9 mouse cellular contexts compared by ENCODE assay signal in genomic region chr7:46181590-46181989, GRCm38 (mm10). TPM values are rescaled to one million over a fixed set of nuclear protein-coding genes. Genes with fewer than 3 reads are reported as not detected.
A peak's percentile ranks its signal among the peaks of the same experiment; 100 is the strongest.
DNase-seq lines count a peak whose midpoint lies in the region; ATAC-seq and TF ChIP-seq lines count a peak whose summit lies in the region.
"Had no signal": no experiment of that assay in that cellular context is flagged by ENCODE, and none has a peak within 500 bp of the region (broad histone marks: within the 10 kb centered on the region; RNA-seq: fewer than 3 reads in every experiment).

No protein-coding gene starts in this region.

- no peaks in the 10 kb centered on the region for H3K4me1 ChIP-seq in heart, adult 2 months (ENCODE audit: control insufficient read depth, insufficient read depth, low read length)

- WGBS in heart, adult 2 months, result 3% methylated on average over 3 of the region's 3 CpGs

- TF ChIP-seq CTCF in heart, adult 2 months (IDR thresholded peaks at IDR 0.05), result peak; percentile 88

- H3K36me3 ChIP-seq in heart, adult 2 months (ENCODE audit: control insufficient read depth, insufficient read depth, low read length), result no peaks in the 10 kb centered on the region
- H3K36me3 ChIP-seq: limb, embryonic 15.5 days had no signal

- intact Hi-C loops in heart, adult 2 months (cut with DNase I), result loop anchor here (1.0 kb wide), 1 partner anchor 85 kb away; no protein-coding TSS in a partner anchor
- intact Hi-C loops in heart, postnatal 25 days (cut with DNase I), result loop anchor here (1.0 kb wide), 1 partner anchor 85 kb away; no protein-coding TSS in a partner anchor

- H3K27ac ChIP-seq in heart, adult 2 months, result no peak overlapping the region
- H3K27ac ChIP-seq: limb, embryonic 15.5 days had no signal

- peak; percentile 41; the same call in 1 of the 2 replicates for ATAC-seq in granulocyte monocyte progenitor cell, adult 5-6 weeks (replicated peaks; ENCODE audit: poor library complexity, severe bottlenecking)
- ATAC-seq in megakaryocyte progenitor cell, adult 5-6 weeks (replicated peaks; ENCODE audit: poor library complexity), result peak; percentile 72

- peak in 1 of 2 experiments; percentile 37 for DNase-seq in heart, adult 2 months
- DNase-seq in heart, postnatal 25 days (ENCODE audit: low spot score), result no peak
- DNase-seq in ZHBTc4 (ENCODE audit: low read depth, low spot score), result peak; percentile 61
- peak; percentile 78 to 82 for DNase-seq in cerebellum, postnatal 36 days
- peak; percentile 48 to 75 for DNase-seq in kidney, postnatal 36 days
- DNase-seq in spleen, postnatal 36 days (ENCODE audit: low spot score in 2 of 2), result peak; percentile 21 to 23

- H3K9ac ChIP-seq in heart, adult 2 months (ENCODE audit: low read depth, low read length), result no peak overlapping the region
- H3K9ac ChIP-seq: limb, embryonic 15.5 days had no signal

- 0 out of 2 replicates have a peak, but pooled peaks have one; percentile 19 for TF ChIP-seq EP300 in heart, adult 2 months (IDR thresholded peaks at IDR 0.05; ENCODE audit: insufficient read depth, low read depth, low read length)

- H3K4me3 ChIP-seq in heart, adult 2 months, result no peak overlapping the region
- H3K4me3 ChIP-seq: limb, embryonic 15.5 days had no signal

- TF ChIP-seq POLR2A in heart, adult 2 months (IDR thresholded peaks at IDR 0.05; ENCODE audit: insufficient read depth, low read depth, low read length), result no peak

- no peaks in the 10 kb centered on the region for H3K79me2 ChIP-seq in heart, adult 2 months (replicated peaks; ENCODE audit: control insufficient read depth, insufficient read depth, low read length)

- no peaks in the 10 kb centered on the region for H3K27me3 ChIP-seq in heart, adult 2 months (ENCODE audit: control insufficient read depth, insufficient read depth, low read length)

RNA-seq across cellular contexts. Expression of gene Abcc8, which starts 1.8 kb away (rescaled TPM):
- 10 to 100 TPM; 42.5 to 44.1 TPM for total RNA-seq in heart, adult 2 months (2021)
- 40.1 and 47.6 TPM in 2 replicates for polyA plus RNA-seq in heart, adult 2 months (2012; rRNA removed)
- total RNA-seq in heart, postnatal 25 days (2021), result 10 to 100 TPM; 52.4 to 54.4 TPM
- not detected in 2 replicates for total RNA-seq in granulocyte monocyte progenitor cell, adult 5-6 weeks (2014; fragmentation: Nextera tagmentation)
- total RNA-seq in granulocyte monocyte progenitor cell, adult 5-6 weeks (2017), result not detected in 2 replicates
- total RNA-seq in megakaryocyte progenitor cell, adult 5-6 weeks (2015), result not detected in 2 replicates
- total RNA-seq in megakaryocyte progenitor cell, adult 5-6 weeks (2017), result not detected in 2 replicates

RNA-seq across cellular contexts. Expression of gene Ush1c, which starts 56.7 kb away (rescaled TPM):
- 1 to 10 TPM; 5.1 to 5.5 TPM for total RNA-seq in heart, adult 2 months (2021)
- polyA plus RNA-seq in heart, adult 2 months (2012; rRNA removed), result 4.0 and 15.5 TPM in 2 replicates
- 1 to 10 TPM; 7.4 to 8.6 TPM for total RNA-seq in heart, postnatal 25 days (2021)
- total RNA-seq in granulocyte monocyte progenitor cell, adult 5-6 weeks (2014; fragmentation: Nextera tagmentation), result not detected in 2 replicates
- total RNA-seq in granulocyte monocyte progenitor cell, adult 5-6 weeks (2017), result not detected in 2 replicates
- total RNA-seq in megakaryocyte progenitor cell, adult 5-6 weeks (2015), result not detected in 2 replicates
- not detected in 2 replicates for total RNA-seq in megakaryocyte progenitor cell, adult 5-6 weeks (2017)

RNA-seq across cellular contexts. Expression of gene Otog, which starts 59.2 kb away (rescaled TPM):
- total RNA-seq in heart, adult 2 months (2021), result not detected
- 0.06 TPM in 1 of 2 replicates, not detected in the other for polyA plus RNA-seq in heart, adult 2 months (2012; rRNA removed)
- total RNA-seq in heart, postnatal 25 days (2021), result not detected
- total RNA-seq in granulocyte monocyte progenitor cell, adult 5-6 weeks (2014; fragmentation: Nextera tagmentation), result not detected in 2 replicates
- total RNA-seq in granulocyte monocyte progenitor cell, adult 5-6 weeks (2017), result not detected in 2 replicates
- total RNA-seq in megakaryocyte progenitor cell, adult 5-6 weeks (2015), result not detected in 2 replicates
- not detected in 2 replicates for total RNA-seq in megakaryocyte progenitor cell, adult 5-6 weeks (2017)

Comparison
In these comparisons a context has a peak if more than half of its experiments do, and no peak if none do; other contexts are left out.
1. RNA of gene Abcc8, which starts 1.8 kb away (total RNA-seq): 52.4 to 54.4 TPM in heart, postnatal 25 days and 42.5 to 44.1 TPM in heart, adult 2 months; not detected in granulocyte monocyte progenitor cell, adult 5-6 weeks and not detected in megakaryocyte progenitor cell, adult 5-6 weeks; every median in the first group is over 10 times any median in the second.
2. RNA of gene Ush1c, which starts 56.7 kb away (total RNA-seq): 7.4 to 8.6 TPM in heart, postnatal 25 days and 5.1 to 5.5 TPM in heart, adult 2 months; not detected in granulocyte monocyte progenitor cell, adult 5-6 weeks and not detected in megakaryocyte progenitor cell, adult 5-6 weeks; every median in the first group is over 4 times any median in the second.